Mouse (Mus musculus) bone marrow, adult 2 months (tissue): ENCODE results near the gene Prkca. TPM values are rescaled to one million over a fixed set of nuclear protein-coding genes. Genes with fewer than 3 reads are reported as not detected.

Experiments used
- H3K27ac ChIP-seq: fragments of 200-500 bp; 2 replicates; pipeline ENCODE4 v1.5.1; 2012; ENCODE audit warnings: low read depth, mild to moderate bottlenecking, control low read depth, inconsistent platforms, low read length; ENCODE audit not compliant: control insufficient read depth, poor library complexity, insufficient read depth
- H3K4me1 ChIP-seq: fragments of 200-500 bp; 2 replicates; pipeline ENCODE4 v1.6.1; 2011; ENCODE audit warnings: low read length; ENCODE audit not compliant: control insufficient read depth, insufficient read depth
- H3K4me3 ChIP-seq: fragments of 200-500 bp; replicated peaks from 2 replicates; pipeline ENCODE3; 2011; ENCODE audit warnings: mild to moderate bottlenecking, low read depth, low read length, control low read depth; ENCODE audit not compliant: control insufficient read depth
- CTCF ChIP-seq: fragments of 200-500 bp; IDR thresholded peaks from 2 replicates; pipeline ENCODE4 v1.5.1; 2011; ENCODE audit warnings: low read length, control low read depth; ENCODE audit not compliant: control insufficient read depth, insufficient read depth
- POLR2A ChIP-seq: fragments of 200-500 bp; IDR thresholded peaks from 2 replicates; pipeline ENCODE4 v1.6.1; 2011; ENCODE audit warnings: low read depth, mild to moderate bottlenecking, control low read depth, low read length, borderline replicate concordance; ENCODE audit not compliant: control insufficient read depth
- WGBS: fragments of 180-500 bp; shearing (Covaris S2); methylation state at CpG from one replicate; pipeline ENCODE4 v1.1.7; 2018; 5-methylcytosine and 5-hydroxymethylcytosine counted together
- polyA plus RNA-seq: library from polyadenylated mRNA; stranded (reverse); fragments of >200 nt; gene quantifications from 2 replicates; pipeline ENCODE4 v1.2.4, GENCODE M21; 2011; ENCODE audit warnings: low replicate concordance; ENCODE audit not compliant: missing spikeins, insufficient read depth, insufficient read length

Prkca gene
- polyA plus RNA-seq, 1 experiment, result 33.8 TPM

DNA sequence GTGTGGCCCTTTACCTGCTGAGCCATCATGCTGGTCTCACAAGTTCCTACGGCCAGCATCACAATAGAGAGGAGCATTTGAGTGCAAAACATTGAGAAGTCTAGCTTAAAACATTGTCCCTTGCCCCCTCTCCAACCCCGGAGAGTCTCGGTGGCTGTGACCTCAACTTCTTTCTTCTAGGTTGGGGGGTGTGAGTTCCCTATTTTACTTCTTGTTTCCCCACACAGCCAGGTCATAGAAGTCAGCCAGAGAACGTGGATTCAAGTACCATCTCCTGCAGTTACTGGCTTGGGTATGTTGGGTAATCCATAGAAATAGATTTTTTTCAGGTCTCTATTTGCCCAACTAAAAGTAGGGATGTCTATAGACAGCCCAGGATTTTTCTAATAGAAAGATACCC, 7.1 kb upstream of the Prkca start:
- Histone ChIP-seq H3K4me3 (no peak overlapping the region), H3K4me1 (peaks cover 3% of the 10 kb centered on the region), H3K27ac (no peak overlapping the region)
- TF ChIP-seq POLR2A, result no peak
- TF ChIP-seq CTCF, result no peak
- 11% methylated on average over 4 of the region's 4 CpGs for WGBS

DNA sequence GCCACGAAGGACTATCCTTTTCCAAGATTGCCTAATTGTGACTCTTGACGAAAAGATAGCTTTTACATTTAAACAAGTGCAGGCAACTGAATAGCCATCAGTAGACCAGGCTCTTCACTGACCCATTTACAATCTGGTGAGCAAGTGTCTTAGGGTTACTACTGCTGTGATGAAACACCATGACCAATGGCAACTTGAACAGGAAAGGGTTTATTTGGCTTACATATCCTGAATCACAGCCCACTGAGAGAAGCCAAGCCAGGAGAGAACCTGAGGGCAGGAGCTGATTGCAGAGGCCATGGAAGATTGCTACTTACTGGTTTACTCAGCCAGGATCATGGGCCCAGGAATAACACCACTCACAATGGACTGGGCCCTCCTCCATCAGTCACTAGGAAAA, 1.6 kb upstream of the Prkca start:
- H3K4me3 ChIP-seq, result no peak overlapping the region
- no peak for TF ChIP-seq POLR2A
- no peak for TF ChIP-seq CTCF
- no peak overlapping the region for H3K27ac ChIP-seq
- 86% methylated on average over 2 of the region's 2 CpGs for WGBS
- no peaks in the 10 kb centered on the region for H3K4me1 ChIP-seq

DNA sequence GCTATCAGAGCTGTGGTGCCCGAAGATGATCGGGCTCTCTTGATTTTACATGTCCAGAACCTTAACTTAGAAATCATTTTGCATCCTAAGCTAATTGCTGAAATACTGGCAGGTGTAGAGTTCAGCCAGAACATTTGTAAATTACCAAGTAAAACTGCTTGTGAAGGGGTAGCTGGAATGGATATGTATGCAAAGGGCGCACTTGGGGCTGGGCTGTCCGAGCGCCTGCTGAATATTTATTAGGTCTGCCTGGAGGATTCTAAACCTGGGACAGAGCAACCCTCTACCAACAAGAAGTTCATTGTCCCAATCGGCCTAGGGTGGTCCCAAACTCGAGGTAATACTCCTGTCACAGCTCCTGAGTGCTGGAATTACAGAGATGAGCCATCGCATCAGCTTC, 1.0 kb upstream of the Prkca start:
- H3K4me1 ChIP-seq, result no peaks in the 10 kb centered on the region
- no peak overlapping the region for H3K27ac ChIP-seq
- no peak overlapping the region for H3K4me3 ChIP-seq
- 78% methylated on average over 8 of the region's 8 CpGs for WGBS
- TF ChIP-seq POLR2A (no peak), CTCF (no peak)

DNA sequence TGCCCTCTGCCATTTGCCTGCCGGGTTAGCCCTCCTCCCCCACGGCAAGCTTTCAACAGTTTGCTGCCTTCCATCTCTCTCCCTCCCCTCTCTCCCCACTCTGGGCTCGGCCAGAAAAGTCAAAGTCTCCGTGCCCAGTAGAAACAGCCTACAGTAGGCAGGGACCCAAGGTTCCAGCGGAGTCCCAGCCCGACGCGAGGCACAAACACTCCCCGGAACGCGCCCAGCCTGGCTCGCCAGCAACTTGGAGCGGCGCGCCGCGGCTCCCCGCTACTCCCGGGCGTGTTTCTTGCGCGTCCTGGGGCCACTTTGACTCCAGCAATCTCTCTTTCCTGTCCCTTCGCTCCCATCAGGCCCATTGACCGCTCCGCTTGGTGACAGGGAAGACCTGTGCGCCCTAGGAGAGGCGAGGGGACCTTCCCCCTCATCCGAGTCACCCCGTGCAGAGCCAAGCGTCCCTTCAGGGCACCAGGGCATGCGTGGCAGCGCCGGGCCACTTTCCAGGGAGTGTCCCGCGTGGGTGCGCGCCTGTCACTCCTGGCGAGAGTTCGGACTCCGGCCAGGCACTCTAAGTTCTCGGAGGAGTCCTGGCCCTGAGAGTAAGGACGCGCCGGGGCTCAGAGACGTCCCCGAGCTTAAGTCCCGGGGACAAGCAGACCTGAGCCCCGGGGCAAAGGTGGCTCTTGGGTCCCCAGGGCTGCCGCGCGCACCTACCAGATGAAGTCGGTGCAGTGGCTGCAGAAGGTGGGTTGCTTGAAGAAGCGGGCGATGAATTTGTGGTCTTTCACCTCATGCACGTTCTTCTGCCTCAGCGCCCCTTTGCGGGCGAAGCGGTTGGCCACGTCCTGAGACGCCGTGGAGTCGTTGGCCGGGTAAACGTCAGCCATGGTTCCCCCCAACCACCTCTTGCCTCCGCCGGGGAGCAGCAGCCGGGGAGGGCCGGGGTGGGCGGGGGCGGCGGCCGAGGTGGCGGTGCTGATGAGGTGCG, 653 bp downstream of the Prkca start, which contains the start of gene Apoh:
TSS of gene Apoh (plus strand) at position 574 of the 988 bp plus-strand sequence.
- H3K27ac ChIP-seq, result peak within 1 kb of the TSS; percentile 50; the same call in 1 of the 2 replicates
- under 1% methylated on average over 75 of the region's 75 CpGs for WGBS
- peak within 1 kb of the TSS; percentile 86 for H3K4me3 ChIP-seq
- H3K4me1 ChIP-seq, result no peaks in the 10 kb centered on the region
- TF ChIP-seq POLR2A (no peak), CTCF (no peak)

DNA sequence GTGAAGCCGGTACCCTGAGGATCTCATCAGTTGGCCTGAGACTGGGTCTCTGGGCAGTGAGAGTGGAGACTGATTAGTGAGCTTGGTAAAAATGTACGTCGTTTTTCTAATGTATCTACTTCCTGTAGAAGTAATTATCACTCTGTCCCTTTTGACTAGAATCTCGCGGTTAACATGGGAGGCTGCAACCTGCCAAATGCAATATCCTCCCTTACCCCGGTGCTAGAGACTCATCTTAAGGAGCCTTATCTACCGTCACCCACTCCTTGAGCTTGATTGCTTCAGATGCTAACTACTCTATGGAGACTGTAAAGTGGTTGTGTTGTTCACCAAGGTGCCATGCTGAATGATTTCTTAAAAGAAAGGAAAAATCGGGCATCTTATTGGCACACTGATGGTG, 1.9 kb downstream of the Prkca start:
- no peaks in the 10 kb centered on the region for H3K4me1 ChIP-seq
- TF ChIP-seq POLR2A (no peak), CTCF (no peak)

DNA sequence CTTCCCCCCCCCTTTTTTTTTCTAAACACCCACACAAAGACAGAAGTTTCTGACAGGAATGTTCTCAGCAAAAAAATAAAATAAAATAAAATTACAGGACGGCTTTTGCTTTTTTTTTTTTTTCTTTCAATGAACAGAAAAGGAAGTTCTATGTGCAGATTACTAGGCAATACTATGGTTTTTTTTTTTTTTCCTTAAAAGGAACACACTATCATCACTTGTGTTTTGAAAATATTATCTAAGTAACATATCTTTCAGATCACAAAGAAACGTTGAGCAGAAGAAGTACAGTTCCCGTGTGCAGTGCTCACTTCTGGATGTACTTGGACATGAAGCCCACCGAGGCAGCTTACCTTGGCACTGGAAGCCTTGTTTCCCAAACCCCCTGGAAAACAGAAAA, 3.4 kb downstream of the Prkca start:
- H3K27ac ChIP-seq, result no peak overlapping the region
- H3K4me3 ChIP-seq, result no peak overlapping the region
- 54% methylated on average over 4 of the region's 4 CpGs for WGBS
- H3K4me1 ChIP-seq, result no peaks in the 10 kb centered on the region
- TF ChIP-seq POLR2A, result no peak
- TF ChIP-seq CTCF, result no peak

More for the DNA sequence above, 1.9 kb downstream of the Prkca start:
- Histone ChIP-seq H3K4me3 (peak overlapping the region; percentile 12), H3K27ac (no peak overlapping the region)
- 39% methylated on average over 8 of the region's 8 CpGs for WGBS

DNA sequence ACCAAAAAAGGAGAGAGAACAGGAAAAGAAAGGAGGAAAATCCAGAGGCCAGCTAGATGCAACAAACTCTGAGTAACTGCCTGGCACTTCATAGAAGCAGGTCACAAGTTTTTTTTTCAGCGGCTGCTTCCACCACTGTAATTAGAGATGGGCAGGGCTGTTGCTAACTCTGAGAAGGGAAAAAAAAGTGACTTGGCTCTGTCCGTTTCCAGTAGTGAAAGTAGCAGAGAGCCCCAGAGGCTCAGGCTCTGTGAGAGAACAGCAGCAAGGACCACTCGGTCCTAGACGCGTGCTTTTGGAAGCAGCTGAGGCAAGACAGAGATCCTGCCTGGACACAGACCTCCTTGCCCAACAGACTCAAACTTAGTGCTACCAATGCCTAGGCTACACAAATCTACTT, 7.3 kb downstream of the Prkca start:
- TF ChIP-seq CTCF, result no peak
- TF ChIP-seq POLR2A, result no peak
- H3K4me3 ChIP-seq, result no peak overlapping the region
- WGBS, result 63% methylated on average over 5 of the region's 5 CpGs
- H3K4me1 ChIP-seq, result no peaks in the 10 kb centered on the region
- no peak overlapping the region for H3K27ac ChIP-seq

DNA sequence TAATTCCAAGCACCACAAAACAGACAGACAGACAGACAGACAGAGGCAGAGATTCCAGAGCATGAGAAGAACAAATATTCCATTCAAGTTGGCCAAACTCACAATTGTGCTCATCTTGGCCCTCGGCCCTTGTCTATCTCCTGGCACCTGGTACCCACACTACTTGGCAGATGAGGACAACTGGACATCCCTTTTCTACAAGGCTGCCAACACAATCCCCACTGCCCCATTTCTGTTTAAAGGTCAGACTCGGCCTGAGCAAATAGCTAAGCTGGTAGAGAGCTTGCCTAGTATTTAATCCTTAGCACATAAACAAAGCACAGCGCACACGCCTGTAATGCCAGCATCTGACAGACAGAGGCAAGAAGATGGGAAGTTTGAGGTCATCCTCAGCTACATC, 8.2 kb downstream of the Prkca start:
- no peak overlapping the region for H3K27ac ChIP-seq
- 89% methylated on average over 4 of the region's 4 CpGs for WGBS
- TF ChIP-seq POLR2A (no peak), CTCF (no peak)
- H3K4me3 ChIP-seq, result no peak overlapping the region
- no peaks in the 10 kb centered on the region for H3K4me1 ChIP-seq
